ENCODE assay signal across 9 mouse cellular contexts in the genomic region with DNA sequence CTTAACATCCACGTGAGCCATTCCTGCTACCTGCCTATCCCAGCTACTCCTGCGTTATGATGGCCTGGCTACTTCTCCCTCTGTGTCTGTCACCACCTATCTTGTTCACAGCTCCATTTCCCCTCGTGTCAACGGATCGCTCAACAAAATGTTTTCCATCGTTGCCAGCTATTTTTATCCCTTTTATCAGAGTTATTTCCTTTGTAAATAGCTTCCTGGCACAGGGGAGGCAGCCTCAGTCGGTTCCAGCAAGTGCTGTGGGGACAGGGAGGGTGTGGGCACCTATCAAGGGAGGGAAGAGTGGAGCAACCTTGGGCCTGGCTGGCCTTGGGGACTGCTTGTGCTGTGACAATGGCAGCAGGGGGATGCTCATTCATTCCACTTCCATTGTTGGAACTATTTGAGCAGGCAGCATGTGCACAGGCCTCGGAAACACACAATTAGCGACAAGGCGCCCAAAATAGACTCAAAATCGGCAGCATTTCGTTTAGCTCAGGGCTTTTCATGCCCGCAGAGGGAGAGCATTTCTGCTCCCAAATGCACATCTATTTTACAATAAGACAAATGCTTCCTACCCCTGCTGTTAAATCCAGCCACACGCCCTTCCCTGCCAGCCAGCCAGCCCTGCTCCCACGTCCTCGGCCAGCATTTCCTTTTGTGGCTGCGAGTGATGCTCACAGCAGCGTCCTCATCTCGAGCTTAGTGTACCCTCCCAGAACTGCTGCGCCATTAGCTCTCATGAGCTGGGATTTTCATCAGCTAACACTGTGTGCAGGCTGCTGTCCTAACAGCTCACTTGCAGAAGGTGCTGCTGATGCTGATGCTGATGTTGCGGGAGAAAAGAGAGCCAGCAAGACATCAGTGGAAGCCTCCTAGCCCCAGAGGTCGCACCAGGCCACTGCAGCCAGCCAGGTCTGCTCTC.
A peak's percentile ranks its signal among the peaks of the same experiment; 100 is the strongest.
DNase-seq lines count a peak whose midpoint lies in the region; ATAC-seq and TF ChIP-seq lines count a peak whose summit lies in the region.
"Had no signal": no experiment of that assay in that cellular context is flagged by ENCODE, and none has a peak within 500 bp of the region (broad histone marks: within the 10 kb centered on the region; RNA-seq: fewer than 3 reads in every experiment).

No protein-coding gene starts in this region.

- H3K4me2 ChIP-seq in forebrain, postnatal 0 days (ENCODE audit: low read depth), result no peak overlapping the region
- H3K4me2 ChIP-seq in hindbrain, embryonic 13.5 days, result 0 out of 2 replicates have a peak overlapping the region, but pooled peaks have one; percentile 2
- no peak overlapping the region for H3K4me2 ChIP-seq in neural tube, embryonic 13.5 days
- H3K4me2 ChIP-seq: embryonic facial prominence, embryonic 12.5 days had no signal

- WGBS in forebrain, postnatal 0 days, result 10% methylated on average over 22 of the region's 22 CpGs
- 36% methylated on average over 22 of the region's 22 CpGs for WGBS in hindbrain, embryonic 13.5 days
- WGBS in neural tube, embryonic 13.5 days, result 45% methylated on average over 22 of the region's 22 CpGs

- no peak overlapping the region for H3K4me3 ChIP-seq in forebrain, postnatal 0 days (ENCODE audit: low read depth, low read length)
- no peak overlapping the region for H3K4me3 ChIP-seq in hindbrain, embryonic 13.5 days
- no peak overlapping the region for H3K4me3 ChIP-seq in neural tube, embryonic 13.5 days
- H3K4me3 ChIP-seq: embryonic facial prominence, embryonic 12.5 days had no signal

- DNase-seq in kidney, adult 11 months, result peak; percentile 36
- no peak for DNase-seq in kidney, postnatal 4 days
- peak; percentile 84 for DNase-seq in forebrain, postnatal 0 days
- peak; percentile 53 to 70 for DNase-seq in left cerebral cortex, adult 8-10 months (ENCODE audit: low spot score in 2 of 2)
- no peak for DNase-seq in gastrocnemius, adult 8-10 months (ENCODE audit: low spot score in 2 of 2)
- DNase-seq in adipocyte (ENCODE audit: low spot score), result no peak

- peak; percentile 84 for ATAC-seq in forebrain, postnatal 0 days
- peak; percentile 67 for ATAC-seq in hindbrain, embryonic 13.5 days (ENCODE audit: low FRiP score)
- ATAC-seq in neural tube, embryonic 13.5 days (ENCODE audit: low read depth), result peak; percentile 55

- peak overlapping the region; percentile 92 for H3K27ac ChIP-seq in forebrain, postnatal 0 days (ENCODE audit: low read depth, low read length)
- peak overlapping the region; percentile 85 for H3K27ac ChIP-seq in hindbrain, embryonic 13.5 days
- peak overlapping the region; percentile 82 for H3K27ac ChIP-seq in neural tube, embryonic 13.5 days (replicated peaks)
- H3K27ac ChIP-seq: embryonic facial prominence, embryonic 12.5 days had no signal

- peak; percentile 44 for TF ChIP-seq CTCF in forebrain, postnatal 0 days (IDR thresholded peaks at IDR 0.05; ENCODE audit: low read depth)

- H3K9ac ChIP-seq in forebrain, postnatal 0 days, result peak overlapping the region; percentile 39; the same call in 1 of the 2 replicates
- peak overlapping the region; percentile 55 for H3K9ac ChIP-seq in hindbrain, embryonic 13.5 days
- H3K9ac ChIP-seq in neural tube, embryonic 13.5 days, result peak overlapping the region; percentile 52
- H3K9ac ChIP-seq: embryonic facial prominence, embryonic 12.5 days had no signal

- no peaks in the 10 kb centered on the region for H3K27me3 ChIP-seq in forebrain, postnatal 0 days (ENCODE audit: insufficient read depth, low read length)
- no peaks in the 10 kb centered on the region for H3K27me3 ChIP-seq in hindbrain, embryonic 13.5 days
- no peaks in the 10 kb centered on the region for H3K27me3 ChIP-seq in neural tube, embryonic 13.5 days
- H3K27me3 ChIP-seq: embryonic facial prominence, embryonic 12.5 days had no signal

- H3K4me1 ChIP-seq in forebrain, postnatal 0 days (ENCODE audit: insufficient read depth), result peaks cover 17% of the 10 kb centered on the region
- peaks cover 33% of the 10 kb centered on the region for H3K4me1 ChIP-seq in hindbrain, embryonic 13.5 days (replicated peaks)
- peaks cover 24% of the 10 kb centered on the region for H3K4me1 ChIP-seq in neural tube, embryonic 13.5 days (replicated peaks)
- H3K4me1 ChIP-seq: embryonic facial prominence, embryonic 12.5 days had no signal

- no peaks in the 10 kb centered on the region for H3K36me3 ChIP-seq in forebrain, postnatal 0 days (ENCODE audit: insufficient read depth)
- no peaks in the 10 kb centered on the region for H3K36me3 ChIP-seq in hindbrain, embryonic 13.5 days
- H3K36me3 ChIP-seq in neural tube, embryonic 13.5 days, result no peaks in the 10 kb centered on the region
- H3K36me3 ChIP-seq: embryonic facial prominence, embryonic 12.5 days had no signal

- H3K9me3 ChIP-seq in forebrain, postnatal 0 days (ENCODE audit: low read length), result no peaks in the 10 kb centered on the region
- no peaks in the 10 kb centered on the region for H3K9me3 ChIP-seq in hindbrain, embryonic 13.5 days
- H3K9me3 ChIP-seq in neural tube, embryonic 13.5 days, result peaks cover 7% of the 10 kb centered on the region

Comparison
In these comparisons a context has a peak if more than half of its experiments do, and no peak if none do; other contexts are left out.
1. DNase-seq: peak in kidney, adult 11 months (single experiment), forebrain, postnatal 0 days (single experiment) and left cerebral cortex, adult 8-10 months (2 of 2); none in kidney, postnatal 4 days (0 of 2), gastrocnemius, adult 8-10 months (0 of 2) and adipocyte (single experiment).
2. Peak in every context shown above with its lines, with median percentiles within 50 percentile points of each other: ATAC-seq, H3K27ac ChIP-seq and H3K9ac ChIP-seq.